Mouse (Mus musculus) forebrain, embryonic 12.5 days (tissue): Measurements from ENCODE around the gene Zc2hc1b. TPM values are rescaled to one million over a fixed set of nuclear protein-coding genes. Genes with fewer than 3 reads are reported as not detected.

Experiments used
- ATAC-seq: fragments of 200-750 bp; cut with Nextera tagmentation; 2 replicates; pipeline ENCODE4 v1.8.0; 2017; ENCODE audit warnings: moderate TSS enrichment; ENCODE audit not compliant: low FRiP score
- H3K27ac ChIP-seq: fragments of 300-500 bp; sonication (generic); 2 replicates; pipeline ENCODE4 v1.5.1; 2016; ENCODE audit warnings: mild to moderate bottlenecking
- H3K27me3 ChIP-seq: fragments of 300-500 bp; sonication (generic); 2 replicates; pipeline ENCODE4 v1.6.1; 2016; ENCODE audit warnings: mild to moderate bottlenecking
- H3K36me3 ChIP-seq: fragments of 300-500 bp; sonication (generic); replicated peaks from 2 replicates; pipeline ENCODE4 v1.6.1; 2016; ENCODE audit warnings: mild to moderate bottlenecking
- H3K4me1 ChIP-seq: fragments of 300-500 bp; sonication (generic); 2 replicates; pipeline ENCODE4 v1.6.1; 2016
- H3K4me2 ChIP-seq: fragments of 300-500 bp; sonication (generic); 2 replicates; pipeline ENCODE4 v1.6.1; 2016; ENCODE audit warnings: mild to moderate bottlenecking, moderate library complexity
- H3K4me3 ChIP-seq: fragments of 300-500 bp; sonication (generic); replicated peaks from 2 replicates; pipeline ENCODE4 v1.5.1; 2016; ENCODE audit warnings: mild to moderate bottlenecking
- H3K9ac ChIP-seq: fragments of 300-500 bp; sonication (generic); 2 replicates; pipeline ENCODE4 v1.6.1; 2016; ENCODE audit warnings: mild to moderate bottlenecking
- H3K9me3 ChIP-seq: fragments of 300-500 bp; sonication (generic); 2 replicates; pipeline ENCODE4 v1.6.1; 2016
- WGBS: fragments of 180-500 bp; shearing (Covaris S2); methylation state at CpG from one replicate; pipeline ENCODE4 v1.1.7; 2016; 5-methylcytosine and 5-hydroxymethylcytosine counted together
- polyA plus RNA-seq: library from polyadenylated mRNA; unstranded; fragments of >200 nt; fragmentation: Nextera tagmentation; extraction: Ambion mirVana; gene quantifications from 2 replicates; pipeline ENCODE4 v1.2.1, GENCODE M21; 2016

Zc2hc1b gene
- polyA plus RNA-seq, 1 experiment from 2014 or later: not detected

GRCm38 (mm10) chr10:13168461-13168860 lies 9.4 kb downstream of the Zc2hc1b start:
- Histone ChIP-seq H3K4me1 (peaks cover 26% of the 10 kb centered on the region), H3K27me3 (no peaks in the 10 kb centered on the region), H3K27ac (no peak overlapping the region), H3K36me3 (no peaks in the 10 kb centered on the region), H3K4me3 (no peak overlapping the region), H3K4me2 (no peak overlapping the region), H3K9ac (no peak overlapping the region), H3K9me3 (no peaks in the 10 kb centered on the region)
- 88% methylated on average over 5 of the region's 5 CpGs for WGBS
- no peak for ATAC-seq

- 86% methylated on average over 4 of the region's 4 CpGs for WGBS
- no peak for ATAC-seq
- H3K27ac ChIP-seq: no peak overlapping the region
These were observed 15.8 kb downstream of the Zc2hc1b start for GRCm38 (mm10) chr10:13162031-13162430.

GRCm38 (mm10) chr10:13160913-13161312 lies 16.9 kb downstream of the Zc2hc1b start:
- H3K4me3 ChIP-seq: no peak overlapping the region
- no peak overlapping the region for H3K9ac ChIP-seq
- H3K4me1 ChIP-seq: no peaks in the 10 kb centered on the region
- no peak overlapping the region for H3K27ac ChIP-seq
- H3K4me2 ChIP-seq: no peak overlapping the region
- no peaks in the 10 kb centered on the region for H3K9me3 ChIP-seq
- no peaks in the 10 kb centered on the region for H3K36me3 ChIP-seq
- H3K27me3 ChIP-seq: no peaks in the 10 kb centered on the region
- 93% methylated on average over 4 of the region's 4 CpGs for WGBS
- no peak for ATAC-seq

More at GRCm38 (mm10) chr10:13162031-13162430, 15.8 kb downstream of the Zc2hc1b start:
- Histone ChIP-seq H3K9me3 (no peaks in the 10 kb centered on the region), H3K36me3 (no peaks in the 10 kb centered on the region), H3K9ac (no peak overlapping the region), H3K4me2 (no peak overlapping the region), H3K27me3 (no peaks in the 10 kb centered on the region), H3K4me1 (no peaks in the 10 kb centered on the region), H3K4me3 (no peak overlapping the region)

- Histone ChIP-seq H3K9me3 (no peaks in the 10 kb centered on the region), H3K27ac (no peak overlapping the region), H3K4me1 (peaks cover 4% of the 10 kb centered on the region), H3K27me3 (no peaks in the 10 kb centered on the region), H3K4me2 (no peak overlapping the region), H3K4me3 (no peak overlapping the region), H3K9ac (no peak overlapping the region), H3K36me3 (no peaks in the 10 kb centered on the region)
- 52% methylated on average over 5 of the region's 5 CpGs for WGBS
- no peak; the same call in 1 of the 2 replicates for ATAC-seq
These were observed 22.4 kb downstream of the Zc2hc1b start for GRCm38 (mm10) chr10:13155377-13155776.

- Histone ChIP-seq H3K4me3 (no peak overlapping the region), H3K36me3 (no peaks in the 10 kb centered on the region), H3K4me1 (peaks cover 4% of the 10 kb centered on the region), H3K27ac (no peak overlapping the region), H3K27me3 (no peaks in the 10 kb centered on the region), H3K9me3 (no peaks in the 10 kb centered on the region), H3K4me2 (no peak overlapping the region), H3K9ac (no peak overlapping the region)
- 96% methylated on average over 4 of the region's 4 CpGs for WGBS
- no peak for ATAC-seq
These were observed 24.9 kb downstream of the Zc2hc1b start for GRCm38 (mm10) chr10:13152811-13153364.

- Histone ChIP-seq H3K4me3 (no peak overlapping the region), H3K27ac (no peak overlapping the region), H3K9me3 (no peaks in the 10 kb centered on the region), H3K27me3 (no peaks in the 10 kb centered on the region), H3K4me1 (peaks cover 4% of the 10 kb centered on the region), H3K9ac (no peak overlapping the region), H3K36me3 (no peaks in the 10 kb centered on the region), H3K4me2 (no peak overlapping the region)
- WGBS: 78% methylated on average over 5 of the region's 5 CpGs
- no peak for ATAC-seq
These were observed 26.5 kb downstream of the Zc2hc1b start for GRCm38 (mm10) chr10:13151353-13151752.

GRCm38 (mm10) chr10:13150435-13150834 lies 27.4 kb downstream of the Zc2hc1b start:
- Histone ChIP-seq H3K4me1 (peaks cover 4% of the 10 kb centered on the region), H3K4me3 (no peak overlapping the region), H3K27ac (no peak overlapping the region), H3K36me3 (no peaks in the 10 kb centered on the region), H3K4me2 (no peak overlapping the region), H3K9ac (no peak overlapping the region), H3K27me3 (no peaks in the 10 kb centered on the region), H3K9me3 (no peaks in the 10 kb centered on the region)
- no peak for ATAC-seq
- 69% methylated on average over 3 of the region's 3 CpGs for WGBS

- Histone ChIP-seq H3K4me2 (no peak overlapping the region), H3K36me3 (no peaks in the 10 kb centered on the region), H3K27ac (no peak overlapping the region), H3K4me3 (no peak overlapping the region), H3K9ac (no peak overlapping the region), H3K9me3 (no peaks in the 10 kb centered on the region), H3K27me3 (no peaks in the 10 kb centered on the region), H3K4me1 (no peaks in the 10 kb centered on the region)
- ATAC-seq: no peak
- WGBS: 61% methylated on average over 2 of the region's 2 CpGs
These were observed 37.4 kb downstream of the Zc2hc1b start for GRCm38 (mm10) chr10:13140434-13140833.

GRCm38 (mm10) chr10:13137906-13138305 lies 39.9 kb downstream of the Zc2hc1b start:
- no peak overlapping the region for H3K27ac ChIP-seq
- no peaks in the 10 kb centered on the region for H3K9me3 ChIP-seq
- H3K4me3 ChIP-seq: no peak overlapping the region
- WGBS: 84% methylated on average over 6 of the region's 6 CpGs
- no peaks in the 10 kb centered on the region for H3K4me1 ChIP-seq
- no peaks in the 10 kb centered on the region for H3K36me3 ChIP-seq
- H3K27me3 ChIP-seq: no peaks in the 10 kb centered on the region
- H3K9ac ChIP-seq: no peak overlapping the region
- no peak for ATAC-seq
- H3K4me2 ChIP-seq: no peak overlapping the region

GRCm38 (mm10) chr10:13135751-13136150 lies 42.1 kb downstream of the Zc2hc1b start:
- no peak for ATAC-seq
- H3K4me3 ChIP-seq: no peak overlapping the region
- no peak overlapping the region for H3K9ac ChIP-seq
- no peaks in the 10 kb centered on the region for H3K27me3 ChIP-seq
- H3K27ac ChIP-seq: no peak overlapping the region
- 88% methylated on average over 7 of the region's 7 CpGs for WGBS
- no peaks in the 10 kb centered on the region for H3K36me3 ChIP-seq
- H3K4me2 ChIP-seq: no peak overlapping the region
- no peaks in the 10 kb centered on the region for H3K4me1 ChIP-seq
- H3K9me3 ChIP-seq: no peaks in the 10 kb centered on the region

GRCm38 (mm10) chr10:13135276-13135675 lies 42.5 kb downstream of the Zc2hc1b start:
- Histone ChIP-seq H3K9ac (no peak overlapping the region), H3K4me3 (no peak overlapping the region), H3K27ac (no peak overlapping the region), H3K9me3 (no peaks in the 10 kb centered on the region), H3K27me3 (no peaks in the 10 kb centered on the region), H3K4me2 (no peak overlapping the region), H3K4me1 (no peaks in the 10 kb centered on the region), H3K36me3 (no peaks in the 10 kb centered on the region)
- ATAC-seq: no peak
- 96% methylated on average over 7 of the region's 7 CpGs for WGBS

- H3K4me3 ChIP-seq: no peak overlapping the region
- ATAC-seq: no peak
- no peak overlapping the region for H3K9ac ChIP-seq
- no peak overlapping the region for H3K27ac ChIP-seq
- peaks cover 3% of the 10 kb centered on the region for H3K36me3 ChIP-seq
- H3K4me2 ChIP-seq: no peak overlapping the region
- H3K9me3 ChIP-seq: no peaks in the 10 kb centered on the region
- no peaks in the 10 kb centered on the region for H3K27me3 ChIP-seq
- no peaks in the 10 kb centered on the region for H3K4me1 ChIP-seq
- WGBS: 93% methylated on average over 4 of the region's 4 CpGs
These were observed 44.0 kb downstream of the Zc2hc1b start for GRCm38 (mm10) chr10:13133850-13134249.

- Histone ChIP-seq H3K4me3 (no peak overlapping the region), H3K4me1 (peaks cover 8% of the 10 kb centered on the region; the same call in 1 of the 2 replicates), H3K9ac (no peak overlapping the region), H3K27me3 (no peaks in the 10 kb centered on the region), H3K9me3 (no peaks in the 10 kb centered on the region), H3K4me2 (no peak overlapping the region), H3K27ac (no peak overlapping the region), H3K36me3 (peaks cover 37% of the 10 kb centered on the region)
- 94% methylated on average over 7 of the region's 7 CpGs for WGBS
- no peak for ATAC-seq
These were observed 49.9 kb downstream of the Zc2hc1b start for GRCm38 (mm10) chr10:13127946-13128345.
